Mouse (Mus musculus) cerebellum, adult 2 months (tissue): ENCODE results near the gene Fat2. TPM values are rescaled to one million over a fixed set of nuclear protein-coding genes. Genes with fewer than 3 reads are reported as not detected.
A peak's percentile ranks its signal among the peaks of the same experiment; 100 is the strongest.

Source experiments
- DNase-seq, 2 experiments: peaks; one replicate each; pipeline ENCODE4 v3.0.0; 2021
- H3K27ac ChIP-seq: fragments of 200-500 bp; 2 replicates; pipeline ENCODE4 v1.5.1; 2012; ENCODE audit warnings: low read length, control low read depth, inconsistent platforms; ENCODE audit not compliant: insufficient read depth
- H3K27me3 ChIP-seq: fragments of 200-500 bp; 2 replicates; pipeline ENCODE4 v1.6.1; 2012; ENCODE audit warnings: inconsistent platforms, mild to moderate bottlenecking, low read length, moderate library complexity; ENCODE audit not compliant: control insufficient read depth, insufficient read depth
- H3K4me1 ChIP-seq: fragments of 200-500 bp; 2 replicates; pipeline ENCODE4 v1.6.1; 2011; ENCODE audit warnings: low read length; ENCODE audit not compliant: control insufficient read depth, insufficient read depth
- H3K4me3 ChIP-seq: fragments of 200-500 bp; replicated peaks from 2 replicates; pipeline ENCODE3; 2011; ENCODE audit warnings: mild to moderate bottlenecking, low read depth, low read length, control low read depth; ENCODE audit not compliant: insufficient read depth
- CTCF ChIP-seq: fragments of 200-500 bp; IDR thresholded peaks from 2 replicates; pipeline ENCODE4 v1.5.1; 2011; ENCODE audit warnings: low read depth, mild to moderate bottlenecking, control low read depth, low read length, moderate library complexity, borderline replicate concordance; ENCODE audit not compliant: insufficient read depth
- POLR2A ChIP-seq: fragments of 200-500 bp; IDR thresholded peaks from 2 replicates; pipeline ENCODE4 v1.6.1; 2011; ENCODE audit warnings: low read length, control low read depth, borderline replicate concordance; ENCODE audit not compliant: insufficient read depth
- WGBS: fragments of 180-500 bp; shearing (Covaris S2); methylation state at CpG from one replicate; pipeline ENCODE4 v1.1.7; 2018; 5-methylcytosine and 5-hydroxymethylcytosine counted together
- polyA plus RNA-seq: library from polyadenylated mRNA; depleted of rRNA; stranded (reverse); fragments of >200 nt; gene quantifications from 2 replicates; pipeline ENCODE4 v1.2.3, GENCODE M21; 2012; rRNA removed

Fat2 gene
- polyA plus RNA-seq, result 86.7 and 104 TPM in 2 replicates

DNA sequence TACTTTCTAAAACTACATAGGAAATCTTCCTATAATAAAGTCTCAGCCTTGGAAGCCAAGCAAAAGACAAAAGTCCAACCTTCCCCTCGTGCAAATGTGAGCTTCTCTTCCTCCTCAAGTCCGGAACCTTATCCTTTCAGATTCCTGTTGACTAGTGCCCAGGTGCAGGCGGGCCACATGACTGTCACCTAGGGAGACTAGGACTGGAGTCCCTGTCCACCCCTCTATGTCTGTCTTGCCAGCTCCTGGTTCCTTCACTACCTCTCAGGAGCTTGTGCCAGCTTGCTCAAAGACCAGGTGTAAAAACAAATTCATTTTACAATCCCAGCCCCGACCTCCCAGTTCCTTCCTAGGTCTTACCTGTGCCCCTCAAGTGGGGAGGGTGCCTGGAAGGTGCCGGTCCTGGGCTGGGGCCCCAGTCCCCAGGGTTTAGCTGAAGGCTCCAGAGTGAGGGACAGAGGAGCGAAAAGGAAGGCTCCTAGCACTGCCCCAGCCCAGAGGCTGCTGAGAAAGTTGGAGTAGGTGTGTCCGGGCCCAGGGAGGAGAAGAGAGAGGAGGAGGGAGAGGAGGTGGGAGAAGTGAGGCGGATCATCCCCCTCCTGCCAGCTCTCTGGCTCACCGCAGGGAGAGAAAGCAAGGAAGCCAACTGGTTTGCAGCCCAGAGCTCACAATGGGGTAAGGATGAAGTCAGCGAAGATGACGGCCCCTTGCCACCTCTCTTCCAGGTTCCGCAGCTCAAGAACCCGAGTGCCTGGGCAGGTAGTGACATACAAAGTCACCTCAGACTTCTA is at the start of gene Fat2:
TSS of gene Fat2 (minus strand) at position 464 of the 791 bp plus-strand sequence.
- DNase-seq, result peak; percentile 92 to 97
- 8% methylated on average over 13 of the region's 13 CpGs for WGBS
- Histone ChIP-seq H3K27ac (peak within 1 kb of the TSS; percentile 98), H3K4me3 (peak within 1 kb of the TSS; percentile 97), H3K27me3 (no peaks in the 10 kb centered on the region), H3K4me1 (peaks cover 20% of the 10 kb centered on the region; the same call in 1 of the 2 replicates)
- no peak for TF ChIP-seq CTCF
- TF ChIP-seq POLR2A, result no peak; the same call in 1 of the 2 replicates

DNA sequence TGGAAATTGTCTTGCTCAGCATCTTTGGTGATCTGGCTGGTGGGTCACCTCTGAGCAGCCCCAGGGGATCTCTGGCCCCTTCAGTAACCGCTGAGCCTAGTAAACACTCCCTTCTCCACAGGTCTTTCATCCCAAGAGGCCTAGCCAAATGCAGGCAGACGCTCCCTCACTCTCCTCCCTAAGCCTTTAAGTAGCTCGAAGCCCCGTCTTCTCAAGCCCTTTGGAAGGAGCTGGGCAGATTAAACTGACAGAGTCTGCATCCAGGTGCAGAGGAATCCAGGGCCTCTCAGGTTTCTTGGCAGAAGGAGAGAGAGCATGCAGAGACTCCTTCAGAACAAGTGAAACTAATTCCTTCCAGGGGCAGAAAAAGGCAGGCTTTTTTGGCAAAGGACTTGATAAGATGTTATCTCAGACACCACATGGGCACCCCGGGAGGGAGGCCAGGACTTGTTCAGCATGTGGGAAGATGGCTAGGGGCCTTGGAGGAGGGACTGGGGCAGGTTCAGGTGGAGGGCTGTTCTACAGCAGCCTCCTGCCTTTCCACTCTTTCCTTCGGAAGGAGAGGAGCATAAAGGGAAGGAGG is 47.2 kb upstream of the Fat2 start:
- Histone ChIP-seq H3K27me3 (no peaks in the 10 kb centered on the region), H3K4me3 (no peak overlapping the region), H3K4me1 (peaks cover 26% of the 10 kb centered on the region), H3K27ac (no peak overlapping the region)
- TF ChIP-seq CTCF (no peak), POLR2A (no peak)
- peak in 1 of 2 experiments; percentile 39 for DNase-seq
- 33% methylated on average over 6 of the region's 6 CpGs for WGBS

DNA sequence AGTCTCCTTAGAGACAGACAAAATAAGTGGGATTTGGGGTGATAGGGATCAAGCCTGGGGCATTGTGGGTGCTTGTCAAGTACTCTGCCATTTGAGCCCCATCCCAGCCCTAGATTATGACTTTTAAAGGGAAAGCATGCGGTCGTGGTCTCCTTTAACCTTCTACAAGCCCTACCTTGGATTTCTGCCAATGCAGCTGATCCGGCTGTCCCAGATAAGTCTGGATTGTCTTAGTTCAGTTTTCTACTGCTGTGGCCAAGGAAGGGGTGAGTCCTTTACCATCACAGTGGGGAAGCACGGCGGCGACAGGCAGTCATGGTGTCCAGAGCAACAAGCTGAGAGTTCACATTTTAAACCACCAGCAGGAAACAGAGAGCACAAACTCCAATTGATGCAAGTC is 44.5 kb upstream of the Fat2 start:
- Histone ChIP-seq H3K27me3 (no peaks in the 10 kb centered on the region), H3K4me1 (peaks cover 32% of the 10 kb centered on the region), H3K4me3 (no peak overlapping the region), H3K27ac (no peak overlapping the region)
- 44% methylated on average over 6 of the region's 6 CpGs for WGBS
- no peak for TF ChIP-seq CTCF
- no peak for TF ChIP-seq POLR2A
- no peak for DNase-seq

GRCm38 (mm10) chr11:55378371-55378770 is 42.0 kb upstream of the Fat2 start:
- no peak overlapping the region for H3K27ac ChIP-seq

DNA sequence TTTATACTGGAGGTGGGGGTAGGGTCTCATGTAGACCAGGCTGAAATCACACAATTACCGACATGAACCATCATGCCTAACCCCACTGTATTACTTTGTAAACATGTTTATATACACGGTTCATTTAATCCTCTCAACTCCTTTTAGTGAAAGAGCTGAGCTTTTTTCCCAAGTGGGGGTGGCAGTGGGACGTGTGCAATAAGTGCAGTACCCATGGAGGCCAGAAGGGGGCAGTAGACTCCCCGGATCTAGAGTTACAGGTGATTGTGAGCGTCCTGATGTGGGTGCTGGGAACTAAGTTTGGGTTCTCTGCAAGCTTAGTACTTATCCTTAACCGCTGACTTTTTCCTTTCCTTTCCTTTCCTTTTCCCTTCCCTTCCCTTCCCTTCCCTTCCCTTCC is 37.5 kb upstream of the Fat2 start:
- TF ChIP-seq POLR2A (no peak), CTCF (peak; percentile 46; the same call in 1 of the 2 replicates)
- peaks cover 19% of the 10 kb centered on the region for H3K4me1 ChIP-seq
- no peak overlapping the region for H3K27ac ChIP-seq
- H3K27me3 ChIP-seq, result no peaks in the 10 kb centered on the region
- no peak overlapping the region for H3K4me3 ChIP-seq
- DNase-seq, result no peak
- 67% methylated on average over 6 of the region's 6 CpGs for WGBS

More at GRCm38 (mm10) chr11:55378371-55378770, 42.0 kb upstream of the Fat2 start:
- Histone ChIP-seq H3K27me3 (no peaks in the 10 kb centered on the region), H3K4me1 (peaks cover 21% of the 10 kb centered on the region), H3K4me3 (no peak overlapping the region)
- peak in 1 of 2 experiments; percentile 64 for DNase-seq
- TF ChIP-seq CTCF (no peak), POLR2A (no peak)
- 15% methylated on average over 5 of the region's 5 CpGs for WGBS

- Histone ChIP-seq H3K27ac (no peak overlapping the region), H3K4me3 (no peak overlapping the region), H3K4me1 (peaks cover 14% of the 10 kb centered on the region), H3K27me3 (no peaks in the 10 kb centered on the region)
- no peak for DNase-seq
- WGBS, result 94% methylated on average over 12 of the region's 12 CpGs
- TF ChIP-seq CTCF (no peak), POLR2A (no peak)
These were observed 37.0 kb upstream of the Fat2 start for GRCm38 (mm10) chr11:55373373-55373772.

DNA sequence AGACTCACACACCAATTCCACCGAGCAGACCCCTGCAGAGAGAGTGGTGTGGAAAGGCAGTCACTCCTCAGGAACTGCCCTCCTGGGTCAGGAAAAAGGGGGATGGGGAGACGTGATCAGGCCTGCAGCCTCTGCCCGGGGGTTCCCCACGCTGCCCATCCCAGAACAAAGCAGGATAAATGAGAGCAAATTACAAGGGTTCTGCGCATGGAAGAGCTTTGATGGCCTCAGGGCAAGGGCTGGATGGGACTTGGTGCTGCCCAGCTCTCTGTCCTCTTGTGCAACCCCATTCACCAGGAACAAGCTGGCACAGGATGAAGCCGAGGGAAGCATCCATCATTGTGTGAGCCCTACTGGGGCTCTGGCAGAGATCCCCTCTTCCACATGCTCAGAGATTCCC is 35.6 kb upstream of the Fat2 start:
- no peak for TF ChIP-seq CTCF
- TF ChIP-seq POLR2A, result no peak
- H3K27me3 ChIP-seq, result no peaks in the 10 kb centered on the region
- 50% methylated on average over 6 of the region's 6 CpGs for WGBS
- no peak overlapping the region for H3K27ac ChIP-seq
- no peak for DNase-seq
- H3K4me3 ChIP-seq, result no peak overlapping the region
- H3K4me1 ChIP-seq, result peaks cover 13% of the 10 kb centered on the region

DNA sequence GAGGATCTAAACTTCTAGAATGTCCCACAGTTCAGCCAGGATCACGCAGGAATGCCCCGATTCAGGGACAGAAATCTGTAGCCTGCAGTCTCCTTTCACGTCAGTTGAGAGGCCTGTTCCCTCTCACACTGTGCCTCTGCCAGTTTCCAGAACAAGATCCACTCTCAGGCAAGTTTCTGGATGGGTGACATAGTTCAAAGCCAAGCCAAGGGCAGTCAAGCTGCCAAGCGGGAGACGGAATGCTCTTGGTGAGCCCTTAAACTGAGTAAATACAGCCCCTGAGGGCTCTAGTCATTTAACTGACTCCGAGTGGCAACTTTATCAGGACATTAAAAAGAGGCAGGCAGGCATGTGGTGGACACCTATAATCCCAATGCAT is 32.7 kb upstream of the Fat2 start:
- TF ChIP-seq CTCF (no peak), POLR2A (no peak)
- H3K4me1 ChIP-seq, result peaks cover 36% of the 10 kb centered on the region
- no peak overlapping the region for H3K27ac ChIP-seq
- H3K4me3 ChIP-seq, result no peak overlapping the region
- no peak for DNase-seq
- 59% methylated on average over 6 of the region's 6 CpGs for WGBS
- H3K27me3 ChIP-seq, result no peaks in the 10 kb centered on the region
